Mouse (Mus musculus): ENCODE results near the gene Chd1. TPM values are rescaled to one million over a fixed set of nuclear protein-coding genes. Genes with fewer than 3 reads are reported as not detected.

Chd1 gene
- polyA plus RNA-seq (2012; ENCODE audit: low replicate concordance), result 41.4 and 181 TPM in 2 replicates

DNA sequence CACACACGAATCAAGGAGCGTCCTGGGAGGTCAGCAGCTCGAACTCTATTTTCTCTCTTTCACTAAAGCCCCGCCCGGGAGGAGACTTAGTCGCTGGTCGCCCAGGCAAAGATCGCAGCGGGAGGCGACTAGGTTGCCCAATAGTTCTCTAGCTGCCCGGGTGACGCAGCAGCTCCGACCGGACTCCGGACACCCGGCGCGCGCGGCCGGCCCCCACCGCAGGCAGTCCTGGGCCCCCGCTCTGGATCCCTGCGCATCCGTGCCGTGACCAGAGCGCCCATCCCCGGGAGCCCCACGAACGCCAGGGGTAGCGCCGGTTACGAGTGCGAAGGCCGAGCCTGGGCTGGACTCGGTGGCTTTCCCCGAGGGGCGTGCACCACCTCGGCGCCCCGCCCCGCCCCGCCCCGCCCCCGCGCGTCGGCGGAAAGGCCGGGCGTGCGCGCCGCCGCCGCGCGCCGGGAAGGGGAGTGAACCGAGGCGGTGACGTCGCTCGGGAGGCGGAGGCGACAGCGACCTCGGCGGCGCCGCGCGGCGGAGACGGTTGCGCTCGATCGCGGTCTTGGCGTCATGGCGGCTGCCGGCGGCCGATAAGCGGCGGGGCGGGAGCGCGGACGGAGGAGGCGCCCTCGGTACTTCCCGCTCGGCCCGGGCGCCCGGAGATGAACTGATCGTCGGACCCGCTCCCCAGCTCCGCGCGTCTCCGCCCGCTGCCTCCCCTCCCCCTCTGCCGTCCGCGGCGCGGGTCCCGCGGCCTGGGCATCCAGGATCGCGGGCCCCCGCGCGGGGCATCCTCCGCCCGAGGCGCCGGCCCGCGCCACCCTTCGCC, at the start of gene Chd1:
Chd1 (plus strand) TSS at position 493 of the 826 bp plus-strand sequence.

Other genes starting within 250 kb of the Chd1 start
- gene Psmb1, start 205.2 kb upstream of the Chd1 start, polyA plus RNA-seq (2012; ENCODE audit: low replicate concordance), result 3.3 and 47.4 TPM in 2 replicates
- gene Tbp, start 205.1 kb upstream of the Chd1 start, polyA plus RNA-seq (2012; ENCODE audit: low replicate concordance), result 5.9 and 6.0 TPM in 2 replicates
- 67.4 and 76.5 TPM in 2 replicates for gene Pdcd2, start 177.7 kb upstream of the Chd1 start, polyA plus RNA-seq (2012; ENCODE audit: low replicate concordance)
- gene Prdm9, start 140.6 kb upstream of the Chd1 start, polyA plus RNA-seq (2012; ENCODE audit: low replicate concordance), result 3.6 and 6.9 TPM in 2 replicates
- gene Rgmb, start 126.1 kb downstream of the Chd1 start, polyA plus RNA-seq (2012; ENCODE audit: low replicate concordance), result 4.5 and 9.4 TPM in 2 replicates